ENCODE assay signal across 28 mouse cellular contexts in genomic region chr4:154209825-154210224, GRCm38 (mm10). TPM values are rescaled to one million over a fixed set of nuclear protein-coding genes. Genes with fewer than 3 reads are reported as not detected.
DNase-seq lines count a peak whose midpoint lies in the region; ATAC-seq and TF ChIP-seq lines count a peak whose summit lies in the region.
"Had no signal": no experiment of that assay in that cellular context is flagged by ENCODE, and none has a peak within 500 bp of the region (broad histone marks: within the 10 kb centered on the region; RNA-seq: fewer than 3 reads in every experiment).

No protein-coding gene starts in this region.

- peak overlapping the region; percentile 64 for H3K27ac ChIP-seq in heart, embryonic 15.5 days
- H3K27ac ChIP-seq in heart, embryonic 12.5 days (ENCODE audit: poor library complexity, severe bottlenecking): no peak overlapping the region
- peak overlapping the region; percentile 61; the same call in 1 of the 2 replicates for H3K27ac ChIP-seq in limb, embryonic 14.5 days (replicated peaks; ENCODE audit: low read depth, low read length)
- H3K27ac ChIP-seq in limb, embryonic 10.5 days: no peak overlapping the region
- no peak overlapping the region; the same call in 1 of the 2 replicates for H3K27ac ChIP-seq in embryonic facial prominence, embryonic 12.5 days
- H3K27ac ChIP-seq in stomach, postnatal 0 days (replicated peaks): peak overlapping the region; percentile 18; the same call in 1 of the 2 replicates
- H3K27ac ChIP-seq: forebrain, embryonic 12.5 days; layer of hippocampus, adult 2 months; limb, embryonic 12.5 days; liver, embryonic 13.5 days; neural tube, embryonic 12.5 days had no signal

- peaks cover 35% of the 10 kb centered on the region for H3K4me1 ChIP-seq in heart, embryonic 15.5 days (replicated peaks)
- H3K4me1 ChIP-seq in heart, embryonic 12.5 days (replicated peaks): peaks cover 40% of the 10 kb centered on the region
- H3K4me1 ChIP-seq in limb, embryonic 14.5 days (ENCODE audit: control insufficient read depth, insufficient read depth, low read length): peaks cover 11% of the 10 kb centered on the region
- peaks cover 30% of the 10 kb centered on the region for H3K4me1 ChIP-seq in limb, embryonic 10.5 days
- H3K4me1 ChIP-seq in embryonic facial prominence, embryonic 12.5 days: peaks cover 39% of the 10 kb centered on the region
- peaks cover 4% of the 10 kb centered on the region; the same call in 1 of the 2 replicates for H3K4me1 ChIP-seq in stomach, postnatal 0 days (replicated peaks; ENCODE audit: control insufficient read depth, insufficient read depth)

- no peak overlapping the region for H3K4me3 ChIP-seq in heart, embryonic 15.5 days
- no peak overlapping the region for H3K4me3 ChIP-seq in heart, embryonic 12.5 days
- H3K4me3 ChIP-seq in limb, embryonic 14.5 days (replicated peaks; ENCODE audit: low read length): no peak overlapping the region
- no peak overlapping the region for H3K4me3 ChIP-seq in limb, embryonic 10.5 days
- H3K4me3 ChIP-seq in embryonic facial prominence, embryonic 12.5 days: no peak overlapping the region
- H3K4me3 ChIP-seq in stomach, postnatal 0 days (ENCODE audit: low read depth, low read length): no peak overlapping the region
- H3K4me3 ChIP-seq: erythroblast, embryonic 14.5 days; forebrain, embryonic 12.5 days; hindbrain, embryonic 10.5 days; layer of hippocampus, adult 2 months; limb, embryonic 12.5 days; liver, embryonic 13.5 days; megakaryocyte, embryonic 14.5 days; neural tube, embryonic 12.5 days had no signal

- WGBS in heart, embryonic 15.5 days: 17% methylated on average over 3 of the region's 3 CpGs
- 30% methylated on average over 3 of the region's 3 CpGs for WGBS in heart, embryonic 12.5 days
- WGBS in limb, embryonic 14.5 days: 20% methylated on average over 3 of the region's 3 CpGs
- WGBS in limb, embryonic 10.5 days: 9% methylated on average over 3 of the region's 3 CpGs
- 13% methylated on average over 3 of the region's 3 CpGs for WGBS in embryonic facial prominence, embryonic 12.5 days
- 25% methylated on average over 3 of the region's 3 CpGs for WGBS in stomach, postnatal 0 days

- no peak for DNase-seq in limb, embryonic 14.5 days (ENCODE audit: low spot score)
- DNase-seq in limb, embryonic 10.5 days (ENCODE audit: low spot score): no peak
- DNase-seq in stomach, postnatal 0 days (ENCODE audit: low spot score): no peak
- DNase-seq in gastrocnemius, adult 8-10 months (ENCODE audit: low spot score in 2 of 2): no peak
- DNase-seq in lung, postnatal 36 days: no peak
- DNase-seq: adrenal gland, postnatal 14 days; cerebellum, adult 8-10 months; kidney, adult 8-10 months; kidney, postnatal 25 days; layer of hippocampus, postnatal 36 days; liver, embryonic 13.5 days; lung, adult 2 months; midbrain, embryonic 14.5 days; right cerebral cortex, postnatal 25 days; spleen, adult 18-20 months; thymus, postnatal 36 days had no signal

- TF ChIP-seq EP300 in stomach, postnatal 0 days (optimal IDR thresholded peaks at IDR 0.05): no peak

- no peak for TF ChIP-seq POLR2A in limb, embryonic 14.5 days (IDR thresholded peaks at IDR 0.05; ENCODE audit: borderline replicate concordance, extremely low read depth, insufficient read depth, insufficient read length)

- no peak overlapping the region for H3K4me2 ChIP-seq in heart, embryonic 15.5 days
- H3K4me2 ChIP-seq in heart, embryonic 12.5 days: no peak overlapping the region
- no peak overlapping the region for H3K4me2 ChIP-seq in limb, embryonic 14.5 days (replicated peaks; ENCODE audit: low read depth, low read length, severe bottlenecking)
- H3K4me2 ChIP-seq in embryonic facial prominence, embryonic 12.5 days (replicated peaks): no peak overlapping the region
- H3K4me2 ChIP-seq in stomach, postnatal 0 days (replicated peaks; ENCODE audit: low read depth): no peak overlapping the region
- H3K4me2 ChIP-seq: forebrain, embryonic 12.5 days; limb, embryonic 12.5 days; liver, embryonic 13.5 days; neural tube, embryonic 12.5 days had no signal

- no peaks in the 10 kb centered on the region for H3K9me3 ChIP-seq in heart, embryonic 15.5 days (replicated peaks)
- no peaks in the 10 kb centered on the region for H3K9me3 ChIP-seq in heart, embryonic 12.5 days (replicated peaks)
- no peaks in the 10 kb centered on the region for H3K9me3 ChIP-seq in limb, embryonic 14.5 days (ENCODE audit: control insufficient read depth, low read length)
- no peaks in the 10 kb centered on the region for H3K9me3 ChIP-seq in limb, embryonic 10.5 days (replicated peaks)
- H3K9me3 ChIP-seq in embryonic facial prominence, embryonic 12.5 days: no peaks in the 10 kb centered on the region
- no peaks in the 10 kb centered on the region for H3K9me3 ChIP-seq in stomach, postnatal 0 days (ENCODE audit: control insufficient read depth, low read length)
- H3K9me3 ChIP-seq: forebrain, embryonic 12.5 days; hindbrain, embryonic 10.5 days; limb, embryonic 12.5 days; liver, embryonic 13.5 days; megakaryocyte, embryonic 14.5 days; neural tube, embryonic 12.5 days had no signal

- H3K36me3 ChIP-seq in heart, embryonic 15.5 days: no peaks in the 10 kb centered on the region
- H3K36me3 ChIP-seq in heart, embryonic 12.5 days: no peaks in the 10 kb centered on the region
- H3K36me3 ChIP-seq in limb, embryonic 14.5 days (ENCODE audit: control insufficient read depth, insufficient read depth, low read length): no peaks in the 10 kb centered on the region
- H3K36me3 ChIP-seq in limb, embryonic 10.5 days: peaks cover 14% of the 10 kb centered on the region
- no peaks in the 10 kb centered on the region; the same call in 1 of the 2 replicates for H3K36me3 ChIP-seq in embryonic facial prominence, embryonic 12.5 days
- no peaks in the 10 kb centered on the region for H3K36me3 ChIP-seq in stomach, postnatal 0 days (ENCODE audit: control insufficient read depth, insufficient read depth, low read length)
- H3K36me3 ChIP-seq: forebrain, embryonic 12.5 days; hindbrain, embryonic 10.5 days; limb, embryonic 12.5 days; liver, embryonic 13.5 days; neural tube, embryonic 12.5 days had no signal

- ATAC-seq in heart, embryonic 15.5 days (replicated peaks; ENCODE audit: insufficient number of reproducible peaks, insufficient read depth, low FRiP score, low read depth): no peak
- ATAC-seq in heart, embryonic 12.5 days (ENCODE audit: insufficient number of reproducible peaks, low FRiP score): no peak
- no peak for ATAC-seq in limb, embryonic 14.5 days (ENCODE audit: low FRiP score, low read depth)
- ATAC-seq in embryonic facial prominence, embryonic 12.5 days (ENCODE audit: insufficient number of reproducible peaks, insufficient read depth, low FRiP score, low TSS enrichment): no peak
- no peak for ATAC-seq in stomach, postnatal 0 days (ENCODE audit: low FRiP score, low TSS enrichment)
- ATAC-seq: CD4-positive, CD25-positive, alpha-beta regulatory T cell, adult 4 months; inflammation-experienced regulatory T-cells, adult 6 months had no signal

- no peaks in the 10 kb centered on the region for H3K27me3 ChIP-seq in heart, embryonic 15.5 days
- H3K27me3 ChIP-seq in heart, embryonic 12.5 days (replicated peaks): peaks cover 8% of the 10 kb centered on the region
- no peaks in the 10 kb centered on the region for H3K27me3 ChIP-seq in limb, embryonic 14.5 days (ENCODE audit: control insufficient read depth, insufficient read depth, low read length)
- H3K27me3 ChIP-seq in limb, embryonic 10.5 days (ENCODE audit: low read depth, poor library complexity, severe bottlenecking): no peaks in the 10 kb centered on the region
- H3K27me3 ChIP-seq in embryonic facial prominence, embryonic 12.5 days: no peaks in the 10 kb centered on the region
- H3K27me3 ChIP-seq in stomach, postnatal 0 days (ENCODE audit: control insufficient read depth, insufficient read depth, low read length): no peaks in the 10 kb centered on the region
- H3K27me3 ChIP-seq: forebrain, embryonic 12.5 days; limb, embryonic 12.5 days; neural tube, embryonic 12.5 days had no signal

- no peak for TF ChIP-seq CTCF in stomach, postnatal 0 days (IDR thresholded peaks at IDR 0.05; ENCODE audit: low read depth)

- no peak overlapping the region for H3K9ac ChIP-seq in heart, embryonic 15.5 days
- H3K9ac ChIP-seq in heart, embryonic 12.5 days: no peak overlapping the region
- H3K9ac ChIP-seq in limb, embryonic 14.5 days (ENCODE audit: low read depth, low read length, severe bottlenecking): no peak overlapping the region
- H3K9ac ChIP-seq in embryonic facial prominence, embryonic 12.5 days: peak overlapping the region; percentile 16; the same call in 1 of the 2 replicates
- no peak overlapping the region for H3K9ac ChIP-seq in stomach, postnatal 0 days (ENCODE audit: low read length)
- H3K9ac ChIP-seq: forebrain, embryonic 12.5 days; limb, embryonic 12.5 days; liver, embryonic 13.5 days; neural tube, embryonic 12.5 days had no signal

RNA-seq across cellular contexts. Expression of gene Megf6, which starts 39.3 kb away (rescaled TPM):
- polyA plus RNA-seq in heart, embryonic 15.5 days (2015; fragmentation: Nextera tagmentation; extraction: Ambion mirVana): 31.5 and 47.7 TPM in 2 replicates
- polyA plus RNA-seq in heart, embryonic 12.5 days (2016; fragmentation: Nextera tagmentation; extraction: Ambion mirVana): 16.0 and 19.4 TPM in 2 replicates
- 81.1 and 107 TPM in 2 replicates for polyA plus RNA-seq in limb, embryonic 14.5 days (2012; rRNA removed)
- 99.9 and 103 TPM in 2 replicates for polyA plus RNA-seq in limb, embryonic 14.5 days (2014; fragmentation: Nextera tagmentation; extraction: Ambion mirVana)
- 33.6 and 43.5 TPM in 2 replicates for polyA plus RNA-seq in limb, embryonic 10.5 days (2016; fragmentation: Nextera tagmentation; extraction: Ambion mirVana)
- 60.5 and 63.2 TPM in 2 replicates for polyA plus RNA-seq in embryonic facial prominence, embryonic 12.5 days (2016; fragmentation: Nextera tagmentation; extraction: Ambion mirVana)
- polyA plus RNA-seq in stomach, postnatal 0 days (2015; fragmentation: Nextera tagmentation; extraction: Ambion mirVana): 10.2 and 10.8 TPM in 2 replicates
- under 1 TPM; 0.21 to 0.67 (median 0.25) TPM for total RNA-seq in gastrocnemius, adult 8-10 months (2022)
- polyA plus RNA-seq: CD4-positive, CD25-positive, alpha-beta regulatory T cell, adult 4 months; inflammation-experienced regulatory T-cells, adult 6 months had no signal

RNA-seq across cellular contexts. Expression of gene Tprgl, which starts 49.4 kb away (rescaled TPM):
- 116 and 145 TPM in 2 replicates for polyA plus RNA-seq in heart, embryonic 15.5 days (2015; fragmentation: Nextera tagmentation; extraction: Ambion mirVana)
- 128 and 135 TPM in 2 replicates for polyA plus RNA-seq in heart, embryonic 12.5 days (2016; fragmentation: Nextera tagmentation; extraction: Ambion mirVana)
- polyA plus RNA-seq in limb, embryonic 14.5 days (2012; rRNA removed): 95.7 and 106 TPM in 2 replicates
- 156 and 157 TPM in 2 replicates for polyA plus RNA-seq in limb, embryonic 14.5 days (2014; fragmentation: Nextera tagmentation; extraction: Ambion mirVana)
- 100 and 102 TPM in 2 replicates for polyA plus RNA-seq in limb, embryonic 10.5 days (2016; fragmentation: Nextera tagmentation; extraction: Ambion mirVana)
- polyA plus RNA-seq in embryonic facial prominence, embryonic 12.5 days (2016; fragmentation: Nextera tagmentation; extraction: Ambion mirVana): 144 and 146 TPM in 2 replicates
- 165 and 170 TPM in 2 replicates for polyA plus RNA-seq in stomach, postnatal 0 days (2015; fragmentation: Nextera tagmentation; extraction: Ambion mirVana)
- total RNA-seq in gastrocnemius, adult 8-10 months (2022): 100 to 1,000 TPM in 2 of 4 experiments, 10 to 100 TPM in 2; 97.3 to 122 (median 108) TPM

Comparison
In these comparisons a context has a peak if more than half of its experiments do, and no peak if none do; other contexts are left out.
1. H3K27ac ChIP-seq: peak in heart, embryonic 15.5 days (single experiment), limb, embryonic 14.5 days (single experiment) and stomach, postnatal 0 days (single experiment); none in heart, embryonic 12.5 days (single experiment), limb, embryonic 10.5 days (single experiment) and embryonic facial prominence, embryonic 12.5 days (single experiment).